Mouse (Mus musculus): ENCODE data around the gene Nkd1. TPM values are rescaled to one million over a fixed set of nuclear protein-coding genes. Genes with fewer than 3 reads are reported as not detected.

The Nkd1 gene
- total and polyA plus RNA-seq, 3 experiments: 2.3 to 3.4 (median 2.9) TPM

GRCm38 (mm10) chr8:88627265-88627991, 106.3 kb downstream of the Nkd1 start:
- H3K4me3 ChIP-seq: peak overlapping the region; percentile 47
- peak overlapping the region; percentile 80 for H3K9ac ChIP-seq (ENCODE audit: low read depth, low read length)
- no peaks in the 10 kb centered on the region for H3K27me3 ChIP-seq (ENCODE audit: control insufficient read depth, insufficient read depth, low read length)
- no peaks in the 10 kb centered on the region for H3K36me3 ChIP-seq (ENCODE audit: control insufficient read depth, insufficient read depth, low read length)
- H3K27ac ChIP-seq: peak overlapping the region; percentile 73
- intact Hi-C loops (cut with DNase I): no loop called here
- H3K4me1 ChIP-seq (ENCODE audit: control insufficient read depth, insufficient read depth, low read length): peaks cover 9% of the 10 kb centered on the region
- WGBS: 38% methylated on average over 105 of the region's 105 CpGs
- TF ChIP-seq CTCF (IDR thresholded peaks at IDR 0.05) (peak; percentile 27), EP300 (IDR thresholded peaks at IDR 0.05; ENCODE audit: insufficient read depth, low read depth, low read length) (no peak), POLR2A (IDR thresholded peaks at IDR 0.05; ENCODE audit: insufficient read depth, low read depth, low read length) (peak; percentile 26; the same call in 1 of the 2 replicates)
- peak; percentile 78 to 85 for DNase-seq
- no peaks in the 10 kb centered on the region for H3K79me2 ChIP-seq (replicated peaks; ENCODE audit: control insufficient read depth, insufficient read depth, low read length)

DNA sequence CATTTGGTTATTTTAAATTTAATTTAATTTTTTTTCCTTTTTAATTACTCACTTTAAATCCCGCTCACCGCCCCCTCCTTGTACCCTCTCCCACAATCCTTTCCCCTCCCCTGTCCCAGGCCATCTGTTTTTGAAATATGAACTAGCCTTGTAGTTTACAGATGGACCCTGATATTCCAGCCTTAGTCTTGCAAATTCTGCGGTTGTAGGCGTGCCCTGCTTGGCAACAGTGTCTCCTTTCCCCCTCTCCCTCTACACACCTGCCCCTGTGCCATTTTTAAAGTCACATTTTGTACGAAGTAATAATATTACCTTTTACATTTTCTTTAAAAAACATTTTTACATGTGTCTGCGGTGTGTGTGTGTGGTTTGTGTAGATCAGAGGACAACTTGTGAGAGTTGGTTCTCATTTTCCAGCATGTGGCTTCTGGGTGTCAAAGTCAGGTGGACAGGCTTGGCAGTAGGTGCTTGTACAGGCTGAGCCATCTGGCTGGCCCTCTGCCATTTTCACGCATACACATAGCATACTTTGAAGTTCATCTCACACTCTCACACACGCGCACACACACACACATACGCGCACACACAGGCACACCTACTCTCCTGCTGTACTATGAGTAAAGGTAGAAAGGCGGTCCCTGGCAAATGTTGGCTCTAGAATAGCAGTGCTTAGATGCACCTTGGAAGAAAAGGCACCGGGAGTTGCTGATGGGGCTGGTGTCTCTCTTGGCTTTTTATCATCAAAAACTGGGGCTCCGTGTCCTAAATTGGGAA, 107.0 kb downstream of the Nkd1 start:
- Histone ChIP-seq H3K4me3 (peak overlapping the region; percentile 47; the same call in 1 of the 2 replicates), H3K36me3 (ENCODE audit: control insufficient read depth, insufficient read depth, low read length) (no peaks in the 10 kb centered on the region), H3K9ac (ENCODE audit: low read depth, low read length) (no peak overlapping the region), H3K27ac (peak overlapping the region; percentile 73), H3K4me1 (ENCODE audit: control insufficient read depth, insufficient read depth, low read length) (peaks cover 13% of the 10 kb centered on the region), H3K79me2 (replicated peaks; ENCODE audit: control insufficient read depth, insufficient read depth, low read length) (no peaks in the 10 kb centered on the region), H3K27me3 (ENCODE audit: control insufficient read depth, insufficient read depth, low read length) (no peaks in the 10 kb centered on the region)
- DNase-seq: no peak
- TF ChIP-seq CTCF (IDR thresholded peaks at IDR 0.05): no peak
- TF ChIP-seq POLR2A (IDR thresholded peaks at IDR 0.05; ENCODE audit: insufficient read depth, low read depth, low read length): no peak
- TF ChIP-seq EP300 (IDR thresholded peaks at IDR 0.05; ENCODE audit: insufficient read depth, low read depth, low read length): no peak
- intact Hi-C loops (cut with DNase I): loop anchor here (1.0 kb wide), 1 partner anchor 67 kb away; no protein-coding TSS in a partner anchor
- WGBS: 79% methylated on average over 14 of the region's 14 CpGs

DNA sequence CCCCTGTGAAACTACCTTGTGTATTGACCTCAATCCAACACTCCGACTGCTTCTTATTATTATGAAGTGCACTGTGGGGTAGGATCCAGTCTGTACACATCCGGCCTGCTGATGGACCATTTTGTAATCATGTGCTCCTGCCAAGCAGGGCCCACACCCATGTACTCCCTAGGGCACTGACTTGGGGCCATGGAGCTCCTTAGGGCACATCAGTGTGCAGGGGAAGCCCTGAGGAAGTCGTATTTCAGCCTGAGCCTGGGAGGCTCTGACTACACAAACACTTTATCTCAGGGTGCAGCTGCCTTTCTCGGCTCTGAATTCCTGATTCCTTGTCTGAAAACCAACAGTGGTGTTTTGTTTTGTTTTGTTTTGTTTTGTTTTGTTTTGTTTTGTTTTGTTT, 109.1 kb downstream of the Nkd1 start:
- intact Hi-C loops (cut with DNase I): loop anchor here (2.0 kb wide), 1 partner anchor 17 kb away; the partner anchor contains the start of gene Nod2
- no peaks in the 10 kb centered on the region for H3K27me3 ChIP-seq (ENCODE audit: control insufficient read depth, insufficient read depth, low read length)
- H3K79me2 ChIP-seq (replicated peaks; ENCODE audit: control insufficient read depth, insufficient read depth, low read length): no peaks in the 10 kb centered on the region
- H3K36me3 ChIP-seq (ENCODE audit: control insufficient read depth, insufficient read depth, low read length): no peaks in the 10 kb centered on the region
- peaks cover 17% of the 10 kb centered on the region for H3K4me1 ChIP-seq (ENCODE audit: control insufficient read depth, insufficient read depth, low read length)
- 35% methylated on average over 4 of the region's 4 CpGs for WGBS
- peak in 1 of 2 experiments; percentile 34 for DNase-seq
- no peak overlapping the region for H3K4me3 ChIP-seq
- no peak overlapping the region; the same call in 1 of the 2 replicates for H3K27ac ChIP-seq
- TF ChIP-seq CTCF (IDR thresholded peaks at IDR 0.05): no peak
- no peak for TF ChIP-seq POLR2A (IDR thresholded peaks at IDR 0.05; ENCODE audit: insufficient read depth, low read depth, low read length)
- peak; percentile 81 for TF ChIP-seq EP300 (IDR thresholded peaks at IDR 0.05; ENCODE audit: insufficient read depth, low read depth, low read length)
- no peak overlapping the region for H3K9ac ChIP-seq (ENCODE audit: low read depth, low read length)

DNA sequence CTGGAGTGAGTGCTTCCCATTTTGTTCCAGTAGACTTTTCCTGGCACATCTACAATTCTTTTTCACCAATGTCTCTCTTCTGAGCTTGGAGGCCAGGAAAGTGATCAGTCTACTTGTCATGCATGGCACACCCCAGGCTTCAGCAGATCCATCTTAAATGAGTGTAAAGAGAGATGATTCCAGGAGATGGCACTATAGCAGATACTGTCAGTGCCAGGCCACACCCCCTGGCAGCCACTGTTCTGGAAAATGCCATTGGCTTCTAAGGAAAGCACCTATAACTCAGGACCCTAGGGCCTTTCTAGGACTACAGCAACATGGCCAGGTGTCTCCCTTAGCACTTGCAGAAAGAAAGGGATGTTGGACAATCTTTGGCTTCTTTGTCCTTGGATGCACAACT, 109.9 kb downstream of the Nkd1 start:
- no peak overlapping the region for H3K9ac ChIP-seq (ENCODE audit: low read depth, low read length)
- TF ChIP-seq EP300 (IDR thresholded peaks at IDR 0.05; ENCODE audit: insufficient read depth, low read depth, low read length): no peak
- TF ChIP-seq CTCF (IDR thresholded peaks at IDR 0.05): peak; percentile 38
- H3K79me2 ChIP-seq (replicated peaks; ENCODE audit: control insufficient read depth, insufficient read depth, low read length): no peaks in the 10 kb centered on the region
- no peak for DNase-seq
- peaks cover 17% of the 10 kb centered on the region for H3K4me1 ChIP-seq (ENCODE audit: control insufficient read depth, insufficient read depth, low read length)
- no peak overlapping the region for H3K4me3 ChIP-seq
- no peaks in the 10 kb centered on the region for H3K36me3 ChIP-seq (ENCODE audit: control insufficient read depth, insufficient read depth, low read length)
- no peak overlapping the region for H3K27ac ChIP-seq
- no peaks in the 10 kb centered on the region for H3K27me3 ChIP-seq (ENCODE audit: control insufficient read depth, insufficient read depth, low read length)
- intact Hi-C loops (cut with DNase I): loop anchor here (2.0 kb wide), 1 partner anchor 16 kb away; the partner anchor contains the start of gene Nod2

DNA sequence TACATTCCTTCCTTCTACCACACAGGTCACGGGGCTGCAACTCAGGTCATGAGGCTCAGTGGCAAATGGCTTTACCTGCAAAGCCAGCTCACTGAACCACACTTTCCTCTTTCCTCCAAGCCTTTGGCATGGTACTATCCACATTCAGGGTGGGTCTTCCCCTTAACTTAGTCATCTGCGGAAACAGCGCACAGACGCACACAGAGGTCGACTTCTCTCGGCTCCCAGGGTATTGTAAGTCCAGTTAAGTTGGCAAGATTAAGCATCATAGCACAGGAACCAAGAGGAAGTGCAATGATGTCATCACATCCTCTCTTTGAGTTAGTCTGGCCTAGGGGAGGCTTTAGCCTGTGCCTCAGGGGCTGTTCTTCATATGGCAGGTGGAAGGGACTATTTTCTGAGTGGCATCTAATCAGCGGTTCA, 112.2 kb downstream of the Nkd1 start:
- Histone ChIP-seq H3K36me3 (ENCODE audit: control insufficient read depth, insufficient read depth, low read length) (no peaks in the 10 kb centered on the region), H3K27me3 (ENCODE audit: control insufficient read depth, insufficient read depth, low read length) (no peaks in the 10 kb centered on the region), H3K79me2 (replicated peaks; ENCODE audit: control insufficient read depth, insufficient read depth, low read length) (no peaks in the 10 kb centered on the region), H3K9ac (ENCODE audit: low read depth, low read length) (no peak overlapping the region), H3K4me1 (ENCODE audit: control insufficient read depth, insufficient read depth, low read length) (peaks cover 17% of the 10 kb centered on the region), H3K27ac (peak overlapping the region; percentile 69), H3K4me3 (no peak overlapping the region)
- TF ChIP-seq CTCF (IDR thresholded peaks at IDR 0.05) (no peak), EP300 (IDR thresholded peaks at IDR 0.05; ENCODE audit: insufficient read depth, low read depth, low read length) (peak; percentile 88), POLR2A (IDR thresholded peaks at IDR 0.05; ENCODE audit: insufficient read depth, low read depth, low read length) (peak; percentile 41; the same call in 1 of the 2 replicates)
- 49% methylated on average over 7 of the region's 7 CpGs for WGBS
- peak in 1 of 2 experiments; percentile 65 for DNase-seq
- intact Hi-C loops (cut with DNase I): no loop called here

Measured in heart, adult 2 months (tissue).